Mouse (Mus musculus): ENCODE data around the gene Usp2.

Usp2 gene

DNA sequence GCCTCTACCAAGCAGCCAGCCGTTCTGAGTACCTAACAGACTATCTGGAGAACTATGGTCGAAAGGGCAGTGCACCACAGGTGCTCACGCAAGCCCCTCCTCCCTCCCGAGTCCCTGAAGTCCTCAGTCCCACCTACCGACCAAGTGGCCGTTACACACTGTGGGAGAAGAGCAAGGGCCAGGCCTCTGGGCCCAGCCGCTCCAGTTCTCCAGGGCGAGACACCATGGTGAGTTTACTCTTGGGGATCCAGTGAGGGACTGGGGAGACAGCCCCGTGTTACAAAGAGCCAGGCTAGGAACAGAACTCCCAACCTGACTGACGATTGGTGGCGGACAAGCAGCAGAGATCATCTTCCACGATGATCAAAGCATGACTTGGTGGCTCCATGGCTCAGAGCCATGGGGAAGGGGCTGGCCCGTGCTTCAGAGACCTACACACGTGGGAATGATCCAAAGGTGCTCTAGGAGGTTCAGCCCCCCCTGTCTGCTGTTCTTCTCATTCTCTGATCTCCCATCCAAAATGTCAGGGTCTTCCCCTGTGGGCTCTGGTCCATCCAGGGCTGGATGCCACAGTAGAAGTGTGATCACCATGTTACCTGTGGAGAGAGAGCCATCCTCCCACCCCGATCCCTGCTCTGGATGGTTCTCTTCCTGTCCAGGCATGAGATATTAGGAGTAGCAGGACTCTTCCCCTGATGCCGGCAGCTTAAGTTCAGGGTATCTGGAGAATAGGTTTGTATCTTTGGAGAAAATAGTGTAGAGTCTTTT, 9.4 kb downstream of the Usp2 start:
- no peak for DNase-seq (ENCODE audit: low spot score)

DNA sequence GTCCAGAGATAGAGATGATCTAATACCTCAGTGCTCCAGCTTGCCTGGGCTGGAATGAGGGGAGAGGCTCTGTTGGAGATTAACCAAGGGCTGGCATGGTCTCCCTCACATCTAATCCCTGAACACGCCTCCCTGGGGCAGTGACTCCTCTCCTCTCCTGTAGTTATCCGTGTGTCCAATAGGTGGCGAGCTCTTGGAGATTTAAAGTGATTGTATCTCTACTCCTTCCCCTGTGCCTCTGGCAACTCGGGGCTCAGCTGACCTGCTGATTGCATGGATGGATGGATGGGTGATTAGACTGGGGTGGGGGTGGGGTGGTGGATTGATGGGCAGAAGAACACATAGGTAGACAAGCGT, 9.9 kb downstream of the Usp2 start:
- DNase-seq (ENCODE audit: low spot score) = peak; percentile 72

DNA sequence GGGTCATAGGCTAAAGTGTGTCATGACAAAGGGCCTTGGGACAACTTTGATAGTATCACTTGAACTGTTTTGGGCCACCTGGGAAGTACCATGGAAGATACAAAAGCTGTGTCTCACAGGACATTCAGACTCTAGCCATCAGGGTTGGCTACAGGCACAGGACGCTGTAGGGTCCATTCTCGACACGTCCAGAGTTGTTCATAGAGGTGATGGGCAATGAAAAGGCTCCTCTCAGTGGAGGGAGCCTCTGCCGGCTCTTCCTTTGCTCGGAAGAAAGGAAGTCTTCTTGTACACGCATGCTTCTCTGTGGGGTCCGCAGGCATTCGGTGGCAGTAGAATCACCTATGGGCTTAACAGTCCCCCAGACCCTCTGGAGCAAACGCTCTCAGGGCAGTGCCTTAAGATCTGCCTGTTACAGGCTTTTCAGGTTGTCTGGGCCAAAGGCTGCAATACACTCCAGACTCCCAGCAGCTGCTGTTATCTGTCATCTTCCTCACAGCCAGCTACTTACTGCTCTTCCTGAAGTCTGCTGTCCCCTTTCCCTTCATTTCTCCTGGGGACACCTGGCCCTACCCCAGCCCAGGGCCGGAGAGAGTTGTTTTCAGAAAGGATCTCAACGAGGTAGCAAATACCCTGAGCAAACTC, 10.6 kb downstream of the Usp2 start:
- no peak for DNase-seq (ENCODE audit: low spot score)

DNA sequence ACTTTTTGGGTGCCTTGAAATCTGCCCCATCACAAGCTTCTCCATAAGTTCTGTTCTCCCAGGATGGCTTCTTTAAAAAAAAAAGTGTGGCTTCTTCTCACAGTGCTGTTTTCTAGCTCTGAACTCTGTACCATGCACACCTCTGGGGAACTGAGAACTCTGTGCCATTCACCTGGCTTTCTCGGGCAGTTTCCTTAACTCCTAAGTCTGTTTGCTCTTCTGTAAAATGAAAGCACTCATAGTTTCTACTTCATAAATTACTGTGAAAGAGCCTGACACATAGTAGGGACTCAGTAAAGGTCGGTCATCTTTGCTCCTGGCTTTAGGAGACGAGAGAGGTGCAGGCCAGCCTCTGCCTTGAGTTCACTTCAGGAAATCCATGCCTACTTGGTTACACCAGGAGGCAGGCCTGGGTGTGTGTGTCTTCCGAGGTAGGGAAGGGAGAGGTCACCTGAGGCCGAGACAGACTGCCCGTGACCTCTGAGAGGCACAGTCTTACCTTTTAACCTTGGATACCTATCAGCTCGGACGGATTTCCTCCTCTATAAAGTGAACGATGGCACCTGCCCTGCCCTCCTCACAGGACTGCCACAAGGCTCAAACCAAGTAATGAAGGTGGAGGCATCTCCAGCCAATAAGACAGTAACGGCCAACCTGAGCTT, 11.4 kb downstream of the Usp2 start:
- no peak for DNase-seq (ENCODE audit: low spot score)

DNA sequence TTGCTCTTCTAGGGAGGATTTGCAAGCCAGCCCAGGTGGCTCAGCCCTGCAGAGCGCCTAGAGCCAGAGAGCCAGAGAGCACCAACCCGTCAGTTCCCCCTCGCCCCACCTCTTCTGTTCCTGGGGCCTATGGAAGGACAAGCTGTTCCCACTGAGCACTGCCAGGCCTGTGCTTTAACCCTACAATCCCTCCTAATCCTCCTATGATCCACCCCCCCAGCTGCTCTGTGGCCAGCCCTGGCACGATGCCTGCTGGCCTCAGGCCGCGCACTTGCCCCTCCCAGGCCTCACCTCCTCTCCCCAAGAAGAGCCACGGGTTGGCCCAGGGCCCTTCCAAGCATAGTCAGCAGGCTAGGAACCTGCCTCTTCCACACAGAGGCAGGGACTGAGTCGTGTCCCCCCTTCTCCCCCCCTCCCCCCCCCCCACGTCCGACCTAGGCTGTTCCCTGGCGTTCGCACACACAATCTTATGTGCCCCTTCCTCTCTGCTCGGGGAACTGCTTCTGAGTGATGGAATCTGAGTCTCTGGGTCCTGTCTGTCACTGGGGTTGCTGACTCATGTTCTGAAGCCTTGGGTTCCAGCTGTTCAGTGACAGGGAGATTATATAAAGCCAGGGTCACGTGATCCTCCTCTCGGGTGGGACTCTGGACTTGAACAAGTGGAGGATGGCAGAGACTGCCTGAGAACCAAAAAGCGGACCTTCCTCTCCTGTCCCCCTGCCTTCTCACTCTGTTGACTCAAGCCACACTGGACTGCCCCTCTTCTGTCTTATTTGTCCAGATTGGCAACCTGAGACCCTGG, 12.3 kb downstream of the Usp2 start:
- DNase-seq (ENCODE audit: low spot score) = peak; percentile 89

DNA sequence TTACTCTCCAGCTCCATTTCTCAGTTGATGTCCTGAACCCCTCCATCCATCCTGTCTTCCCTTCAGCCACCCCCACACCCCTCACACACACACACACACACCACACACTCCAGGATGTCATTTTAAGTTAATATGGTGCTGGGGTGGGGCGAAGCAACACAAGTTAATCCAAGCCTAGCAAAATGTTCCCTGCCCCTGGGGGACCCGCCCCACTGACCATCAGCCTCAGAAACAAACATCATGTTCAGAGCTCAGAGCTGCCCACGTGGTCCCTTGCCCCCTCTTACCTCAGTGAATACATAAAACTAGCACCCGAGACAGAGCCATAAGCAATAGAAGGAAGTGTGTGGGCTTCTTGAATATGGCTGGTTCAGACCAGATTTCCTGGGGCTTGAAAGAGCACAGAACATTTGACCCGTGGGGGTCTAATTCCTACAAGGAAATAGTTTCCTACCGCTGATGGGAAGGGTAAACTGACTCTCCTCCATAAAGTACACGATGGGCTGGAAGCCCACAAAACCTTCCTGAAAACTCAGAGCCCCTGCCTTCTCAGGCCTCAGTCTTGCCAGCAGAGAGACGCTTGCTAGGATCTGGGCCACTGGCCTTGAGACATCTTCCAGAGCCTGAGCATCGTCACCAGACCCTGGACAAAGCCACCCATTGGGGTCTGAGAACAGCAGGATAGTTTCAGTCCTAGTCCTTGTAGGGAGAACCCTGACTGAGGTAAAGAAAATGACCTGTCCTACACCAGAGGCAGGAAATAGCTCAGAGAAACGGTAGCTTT, 13.4 kb downstream of the Usp2 start:
- DNase-seq (ENCODE audit: low spot score) = no peak

DNA sequence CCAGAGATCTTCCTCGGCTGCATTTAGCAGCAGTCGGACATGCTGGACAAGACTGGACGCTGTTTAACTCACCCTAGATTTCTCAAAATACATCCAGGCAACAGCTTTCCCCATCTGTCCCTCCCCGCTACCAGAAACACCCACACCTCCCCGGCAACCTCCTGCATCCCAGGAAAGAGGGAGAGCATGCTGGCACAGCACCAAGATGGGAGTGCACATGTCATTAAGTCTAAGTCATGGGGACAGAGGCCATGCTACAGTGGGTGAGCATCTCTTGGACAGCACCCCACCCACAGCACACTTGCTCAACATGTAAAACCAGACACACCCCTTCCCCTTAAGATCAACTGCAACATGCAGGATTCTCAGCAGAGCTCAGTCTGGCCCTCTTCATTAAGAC, 14.1 kb downstream of the Usp2 start:
- DNase-seq (ENCODE audit: low spot score) = peak; percentile 27

DNA sequence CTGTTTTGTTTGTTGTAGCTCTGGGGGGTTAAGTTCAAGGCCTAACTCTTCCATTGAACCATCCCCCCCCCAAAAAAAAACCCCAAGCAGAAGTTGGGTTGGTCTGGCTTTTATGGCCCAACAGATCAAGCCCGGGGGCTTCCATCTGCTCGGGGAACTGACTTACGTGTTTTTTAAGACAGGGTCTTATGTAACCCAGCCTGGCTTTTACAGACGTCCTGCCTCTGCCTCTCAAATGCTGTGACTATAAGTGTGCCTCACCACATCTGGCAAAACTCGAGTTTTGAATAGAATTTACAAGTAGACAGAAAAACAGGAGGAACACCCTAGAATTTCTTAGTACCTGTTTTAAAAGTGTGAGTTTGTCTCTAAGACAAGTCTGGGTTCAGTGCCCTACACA, 14.8 kb downstream of the Usp2 start:
- DNase-seq (ENCODE audit: low spot score) = no peak

DNA sequence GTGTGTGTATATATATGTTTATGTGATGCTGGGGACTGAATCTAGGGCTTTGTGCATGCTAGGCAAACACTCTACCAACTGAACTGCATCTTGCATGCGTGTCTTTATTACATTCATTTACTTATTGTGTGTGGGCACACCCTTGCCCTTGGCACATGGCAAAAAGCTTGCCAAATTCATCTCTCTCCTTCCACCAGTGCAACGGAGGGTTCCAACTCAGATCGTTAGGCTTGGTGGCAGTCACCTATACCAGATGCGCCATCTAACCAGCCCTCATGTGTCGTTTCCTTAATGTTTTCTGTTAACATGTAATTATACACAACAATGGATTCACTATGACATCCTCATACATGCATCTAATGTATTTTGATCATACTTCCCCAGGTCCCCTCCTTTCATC, 15.4 kb downstream of the Usp2 start:
- no peak for DNase-seq (ENCODE audit: low spot score)

DNA sequence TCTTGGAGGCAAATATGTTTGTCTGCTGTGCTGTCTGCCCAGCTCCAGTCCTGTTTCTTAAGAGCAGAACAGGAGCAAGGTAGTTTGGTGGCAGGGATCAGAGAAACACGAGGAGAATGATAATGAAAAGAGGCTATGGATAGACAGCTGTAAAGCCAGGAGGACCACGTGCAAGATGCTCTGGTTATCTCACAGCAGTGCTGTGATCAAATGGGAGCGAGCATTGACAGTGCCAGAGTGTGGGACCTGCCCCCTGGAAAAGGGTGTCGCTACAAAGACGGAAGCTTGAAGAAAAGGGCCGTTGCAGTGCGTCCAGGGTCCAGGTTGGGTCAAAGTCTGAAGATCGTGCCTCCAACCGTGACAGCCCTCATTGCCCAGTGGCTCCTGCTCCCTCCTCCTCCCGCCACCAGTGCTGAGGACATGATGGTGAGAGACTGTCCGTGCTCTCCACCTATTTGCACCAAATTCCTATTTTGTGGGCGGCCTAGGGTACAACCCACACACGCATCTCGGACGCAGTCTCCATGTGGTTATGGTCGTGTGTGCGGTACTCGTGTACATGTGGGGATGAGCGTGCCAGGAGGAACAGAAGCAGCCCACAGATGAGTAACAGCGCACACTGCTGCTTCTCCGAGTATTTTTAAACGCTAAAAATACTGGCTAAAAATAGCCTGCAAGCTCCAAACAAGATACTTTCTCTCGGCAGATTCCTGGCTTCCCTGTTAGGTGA, 16.7 kb downstream of the Usp2 start:
- DNase-seq (ENCODE audit: low spot score) = no peak

DNA sequence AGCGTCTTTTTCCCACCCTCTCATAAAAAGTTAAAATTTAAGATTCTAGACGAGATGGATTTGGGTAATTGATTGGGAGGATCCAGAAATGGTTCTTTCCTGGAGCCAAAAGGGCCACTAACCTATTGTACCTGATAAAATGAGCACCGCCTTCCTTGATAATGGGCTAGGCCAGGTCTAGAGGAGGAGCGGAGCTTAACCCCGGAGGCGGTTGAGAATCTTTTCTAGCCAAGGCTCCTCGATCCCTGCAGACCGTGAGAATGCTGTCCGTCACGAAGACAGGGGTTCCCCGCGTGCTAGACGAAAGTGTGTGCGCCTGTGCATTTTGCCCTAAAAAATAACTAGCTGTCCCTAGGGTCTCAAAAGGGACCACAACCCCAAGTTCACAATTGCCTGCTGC, 17.4 kb downstream of the Usp2 start:
- DNase-seq (ENCODE audit: low spot score) = no peak

DNA sequence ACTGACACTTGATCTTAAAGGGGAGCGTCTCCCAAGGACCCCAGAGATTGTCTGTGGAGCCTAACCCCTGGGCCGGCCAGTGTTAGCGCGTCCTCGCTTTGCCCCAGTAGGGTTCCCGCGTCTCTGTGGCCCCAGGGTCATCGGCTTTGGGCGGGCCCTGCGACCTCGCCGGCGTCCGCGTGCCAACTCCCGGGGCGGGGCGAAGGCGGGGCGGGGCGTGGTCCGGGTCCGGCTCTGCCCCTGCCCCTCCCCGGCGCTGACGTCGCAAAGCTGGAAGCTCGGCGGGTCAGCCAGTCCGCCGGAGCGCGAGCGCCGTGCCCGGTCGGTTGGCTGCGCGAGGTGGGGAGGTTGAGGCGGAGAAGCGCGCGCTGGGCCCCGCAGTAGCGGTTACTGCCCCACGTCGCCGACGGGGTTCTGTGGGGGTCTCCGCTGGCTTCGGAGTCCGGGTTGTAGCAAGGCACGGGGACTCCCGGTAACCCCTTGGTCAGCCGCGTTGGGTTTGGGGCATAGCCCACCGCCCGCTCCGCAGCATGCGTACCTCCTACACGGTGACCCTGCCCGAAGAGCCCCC, 17.9 kb downstream of the Usp2 start:
- peak; percentile 95 for DNase-seq (ENCODE audit: low spot score)

DNA sequence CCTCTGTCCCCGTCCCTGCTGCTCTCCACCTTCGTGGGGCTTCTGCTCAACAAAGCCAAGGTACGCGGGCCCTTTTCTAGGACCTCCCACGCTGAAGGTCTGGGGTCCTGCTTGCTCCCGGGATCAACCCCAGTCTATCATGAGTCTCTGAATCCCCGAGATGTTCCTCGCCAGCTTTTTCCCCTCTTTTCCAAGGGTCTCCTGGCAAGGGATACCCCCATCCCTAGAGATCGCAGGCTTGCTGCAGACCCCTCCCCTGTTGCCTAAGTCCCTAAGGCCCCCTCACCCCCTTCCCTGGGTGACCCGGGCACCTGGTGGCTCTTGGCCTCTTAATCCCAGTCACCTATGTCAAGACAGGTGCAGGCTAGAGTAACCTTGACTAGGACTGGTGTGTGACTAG, 18.5 kb downstream of the Usp2 start:
- no peak for DNase-seq (ENCODE audit: low spot score)

DNA sequence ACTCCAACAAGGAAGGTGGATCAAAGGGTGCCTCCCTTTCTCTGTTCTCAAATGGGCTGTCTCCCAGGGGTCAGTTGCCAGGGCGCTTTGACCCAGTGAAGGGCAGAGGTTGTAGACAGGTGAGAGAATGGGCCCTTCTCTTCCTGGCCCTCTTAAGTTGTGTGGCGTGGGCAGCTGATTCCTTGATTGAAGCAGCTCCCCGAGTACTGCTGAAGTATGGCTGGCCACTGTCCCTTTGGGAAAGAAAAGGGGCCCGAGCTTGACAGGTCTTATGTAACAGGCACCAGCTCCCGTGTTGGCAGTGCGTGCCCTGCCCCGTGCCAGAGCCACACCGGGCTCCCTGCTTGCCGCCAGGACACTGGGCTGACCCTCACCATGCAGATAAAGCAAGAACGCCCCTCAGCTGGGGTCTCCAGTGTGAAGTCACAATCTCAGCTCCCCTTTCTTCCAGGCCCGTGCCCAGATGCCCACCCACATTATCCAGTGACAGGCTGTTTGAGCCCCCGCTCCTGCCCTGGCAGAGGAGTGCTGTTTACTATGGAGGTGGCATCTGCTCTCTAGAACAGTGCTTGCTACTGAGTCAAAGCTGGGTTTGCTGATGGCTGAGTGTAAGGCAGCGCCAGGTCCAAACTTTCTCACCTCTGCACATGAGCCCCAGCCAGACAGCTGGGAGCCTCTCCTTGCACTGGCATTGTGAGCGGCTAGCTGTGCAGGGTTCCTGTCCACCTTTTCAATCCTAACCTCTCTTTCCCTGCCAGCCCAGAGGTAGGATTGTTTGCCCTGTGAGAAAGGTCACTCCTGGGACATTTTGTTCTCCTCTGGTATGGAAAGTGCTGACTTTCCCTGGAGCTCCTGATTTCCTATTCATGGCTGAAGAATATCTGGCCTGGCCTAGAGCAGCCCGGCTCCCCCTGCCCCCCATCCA, 19.2 kb downstream of the Usp2 start:
- peak; percentile 69 for DNase-seq (ENCODE audit: low spot score)

DNA sequence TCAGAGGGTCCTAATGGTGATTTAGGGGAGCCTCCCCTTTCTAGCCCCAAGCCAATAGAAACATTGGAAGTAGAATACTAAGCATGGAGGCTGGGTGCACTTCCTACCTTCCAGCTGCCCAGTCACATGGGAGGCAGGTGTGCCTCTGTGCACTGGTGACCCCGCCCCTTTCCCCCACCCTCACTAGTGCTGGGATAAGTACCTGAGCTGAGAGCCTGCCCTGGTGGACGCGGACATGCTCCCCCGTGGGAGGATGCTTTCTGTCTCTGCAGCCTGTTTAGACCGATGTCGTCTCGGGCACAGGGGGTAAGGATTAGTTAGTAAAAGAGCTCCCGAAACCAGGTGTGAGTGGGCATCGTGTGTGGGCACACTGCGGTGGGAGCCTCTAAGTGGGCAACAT, 20.1 kb downstream of the Usp2 start:
- no peak for DNase-seq (ENCODE audit: low spot score)

DNA sequence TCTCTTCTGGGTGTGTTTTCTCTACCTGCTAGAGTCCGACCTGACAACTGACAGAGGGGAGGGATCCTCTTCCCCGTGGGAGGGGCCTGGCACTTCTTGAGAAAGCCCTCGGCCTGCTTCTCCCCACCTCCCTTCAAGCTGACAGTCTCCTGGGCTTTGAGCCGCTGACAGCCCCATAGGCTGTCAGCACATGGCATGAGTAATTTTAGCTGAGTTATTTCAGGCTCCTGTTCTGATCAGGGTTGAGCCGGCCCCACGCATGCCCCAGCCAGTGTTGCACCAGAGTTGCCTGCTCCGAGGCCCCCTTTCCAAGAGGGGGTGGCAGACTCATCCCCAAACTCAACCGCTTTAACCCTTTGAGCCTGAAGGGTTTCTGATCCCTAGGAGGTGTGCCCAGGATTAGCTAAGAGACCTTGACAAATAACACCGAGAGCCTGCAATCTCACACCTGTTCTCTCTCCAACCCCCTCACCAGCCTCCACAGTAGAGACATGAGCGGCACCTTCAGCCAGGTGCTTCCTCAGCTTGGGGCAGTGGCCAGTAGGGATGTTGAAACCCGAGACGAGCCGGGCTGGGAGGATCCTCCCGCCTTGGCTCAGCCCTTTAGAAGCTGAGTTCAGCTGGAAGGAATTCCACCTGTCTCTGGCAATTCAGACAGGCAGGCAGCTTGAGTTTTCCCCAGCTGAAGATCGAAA, 21.1 kb downstream of the Usp2 start:
- DNase-seq (ENCODE audit: low spot score) = no peak

DNA sequence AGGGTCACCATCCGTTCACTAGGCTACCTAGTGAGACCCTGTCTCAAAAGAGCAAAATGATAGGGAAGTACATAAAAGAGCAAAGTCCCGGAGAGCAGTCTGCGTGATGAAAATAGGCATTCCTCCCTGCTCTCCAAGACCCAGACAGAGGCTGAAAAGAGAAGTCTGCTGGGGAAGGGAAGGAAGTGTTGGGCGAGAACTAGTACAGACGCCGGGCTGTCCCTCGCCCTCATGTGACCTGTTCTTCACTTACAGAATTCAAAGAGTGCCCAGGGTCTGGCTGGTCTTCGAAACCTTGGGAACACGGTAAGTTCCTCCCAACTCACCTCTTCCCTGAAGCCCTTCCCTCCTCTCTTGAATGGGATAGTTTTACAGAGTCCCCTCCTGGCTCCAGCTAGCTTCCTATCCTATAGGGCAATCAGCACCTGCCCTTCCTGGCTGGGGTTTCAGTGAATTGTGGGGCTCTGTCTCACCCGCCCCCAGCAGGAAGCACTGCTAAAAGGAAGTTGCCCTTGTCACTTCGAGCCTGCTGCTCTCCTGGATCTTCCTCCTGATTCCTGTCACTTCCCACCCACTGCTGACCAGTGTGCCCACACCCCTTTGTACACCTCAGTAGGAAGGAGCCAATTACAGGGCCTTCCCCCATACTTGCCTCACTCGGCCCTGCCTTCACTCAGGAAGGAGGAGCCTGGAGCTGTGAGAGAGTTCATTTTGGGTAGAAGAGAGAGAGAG, 22.2 kb downstream of the Usp2 start:
- DNase-seq (ENCODE audit: low spot score) = no peak
